Mouse (Mus musculus) MN1 (cell line): ENCODE measurements around the gene Pcbd2.
A peak's percentile ranks its signal among the peaks of the same experiment; 100 is the strongest.

Experiments used
- DNase-seq: peaks from one replicate; pipeline ENCODE4 v3.0.0-alpha.2; 2016; ENCODE audit warnings: low spot score

Gene Pcbd2

DNA sequence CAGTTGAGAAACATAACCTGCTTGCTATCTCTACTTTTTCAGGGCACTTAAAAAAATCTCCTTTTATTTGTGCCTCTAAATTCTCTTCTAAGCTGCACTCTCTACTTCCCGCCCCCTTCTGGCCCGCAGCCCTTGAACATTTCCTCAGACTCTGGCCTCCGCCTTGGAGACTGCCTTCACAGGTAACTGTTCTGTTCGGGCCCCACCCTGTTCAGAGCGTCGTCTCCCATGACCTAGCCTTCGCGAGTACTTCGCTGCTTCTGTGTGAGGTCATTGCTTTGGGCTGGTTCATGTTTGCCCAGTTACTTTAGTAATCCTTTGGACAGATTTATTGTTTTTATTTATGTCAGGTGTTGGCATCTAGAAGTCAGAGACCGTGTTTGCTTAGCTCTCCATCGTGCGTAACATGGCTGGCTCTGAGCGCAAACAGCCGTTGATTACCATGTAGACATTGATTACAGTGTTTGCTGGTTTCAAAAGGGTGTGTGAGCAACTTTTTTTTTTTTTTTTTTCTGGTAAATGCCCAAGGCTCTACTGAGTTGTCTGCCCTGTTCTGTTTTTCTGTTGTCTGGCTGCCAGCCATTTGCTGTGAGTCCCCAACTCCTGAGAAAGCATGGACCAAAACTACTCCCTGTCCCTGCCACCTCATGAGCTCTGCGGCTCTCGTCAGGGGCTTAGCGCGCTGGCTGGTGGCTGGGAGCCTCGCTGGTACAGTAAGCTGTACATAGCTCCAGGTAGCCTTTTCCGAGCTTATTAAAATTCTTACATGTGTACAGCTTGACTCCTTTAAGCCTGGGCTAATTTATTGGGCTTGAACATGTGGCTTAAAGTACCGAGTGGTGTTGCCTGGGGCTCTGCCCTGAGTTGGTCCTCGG lies 6.7 kb downstream of the Pcbd2 start:
- DNase-seq = no peak

DNA sequence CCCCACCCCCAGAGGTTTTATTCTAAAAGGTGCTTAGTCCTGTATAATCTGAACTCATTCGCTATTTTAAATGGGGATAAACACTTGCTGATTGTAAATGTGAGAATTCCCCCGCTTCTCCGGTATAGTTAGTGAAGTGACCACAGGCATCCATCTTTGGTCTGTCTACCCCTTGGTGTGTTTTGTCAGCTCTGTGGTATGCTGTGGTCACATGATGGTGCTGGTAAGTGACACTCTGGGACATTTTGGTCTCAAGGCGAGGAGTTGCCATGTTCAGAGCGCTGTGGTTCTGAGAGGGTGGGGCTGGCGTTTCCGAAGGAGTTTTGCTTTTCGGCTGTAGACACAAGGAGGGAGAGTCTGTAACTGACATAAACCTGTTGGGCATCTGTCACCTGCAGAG lies 10.7 kb downstream of the Pcbd2 start:
- no peak for DNase-seq

DNA sequence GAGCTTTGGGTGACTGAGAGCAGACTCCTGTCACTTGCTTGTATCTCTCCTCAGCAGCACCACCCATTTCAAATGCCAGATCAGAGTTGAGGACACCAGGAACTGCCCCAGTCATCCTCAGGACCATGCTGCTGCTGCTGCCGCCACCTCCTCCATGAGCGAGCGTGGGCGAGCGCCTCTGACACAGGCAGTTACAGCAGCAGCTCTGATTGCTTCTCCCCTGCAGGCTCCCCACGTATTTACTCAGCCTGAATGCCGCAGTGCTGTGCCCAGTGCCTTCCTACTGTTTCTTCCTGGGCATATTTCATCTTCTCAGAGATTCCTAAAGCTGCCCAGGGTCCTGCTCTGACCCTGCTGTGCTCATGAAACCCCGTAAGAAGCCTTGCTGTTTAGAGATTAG lies 15.1 kb downstream of the Pcbd2 start:
- no peak for DNase-seq

DNA sequence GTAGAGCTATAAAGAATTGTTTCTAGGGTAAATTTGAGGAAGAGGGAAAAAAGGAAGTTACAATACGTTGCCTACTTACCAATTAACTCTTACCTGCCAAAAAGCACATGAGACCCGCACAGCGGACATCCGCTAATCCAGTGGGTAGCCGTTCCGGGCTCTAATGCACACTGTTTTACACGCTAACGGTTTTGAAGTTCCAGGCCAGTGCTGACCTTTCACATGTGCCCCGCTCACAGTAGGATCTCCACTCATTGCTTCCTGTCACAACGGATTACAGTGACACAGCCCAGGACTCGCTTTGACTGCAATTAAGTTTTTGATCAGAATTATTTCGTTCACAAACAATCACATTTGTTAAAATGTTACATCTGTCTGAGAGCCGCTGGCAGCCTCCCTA lies 27.2 kb downstream of the Pcbd2 start:
- DNase-seq = peak; percentile 74

DNA sequence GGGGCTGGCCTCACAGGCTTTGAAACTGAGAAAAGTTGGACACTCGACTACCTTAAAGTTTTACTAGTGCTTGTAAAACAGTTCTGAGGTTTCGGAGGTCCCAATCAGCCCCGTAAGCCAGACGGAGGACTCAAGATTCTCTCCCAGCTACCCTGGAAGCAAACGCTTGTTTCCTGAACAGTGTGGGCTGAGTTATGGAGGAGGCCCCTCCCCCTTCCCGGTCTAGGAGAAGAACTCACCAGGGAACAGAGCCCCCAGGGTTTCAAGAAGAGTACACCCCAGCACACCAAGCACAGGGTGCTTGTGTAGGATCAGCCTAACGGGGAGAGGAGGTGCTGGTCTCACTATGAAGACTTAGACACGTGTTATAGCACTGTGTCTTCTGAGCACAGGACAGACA lies 29.6 kb downstream of the Pcbd2 start:
- no peak for DNase-seq

DNA sequence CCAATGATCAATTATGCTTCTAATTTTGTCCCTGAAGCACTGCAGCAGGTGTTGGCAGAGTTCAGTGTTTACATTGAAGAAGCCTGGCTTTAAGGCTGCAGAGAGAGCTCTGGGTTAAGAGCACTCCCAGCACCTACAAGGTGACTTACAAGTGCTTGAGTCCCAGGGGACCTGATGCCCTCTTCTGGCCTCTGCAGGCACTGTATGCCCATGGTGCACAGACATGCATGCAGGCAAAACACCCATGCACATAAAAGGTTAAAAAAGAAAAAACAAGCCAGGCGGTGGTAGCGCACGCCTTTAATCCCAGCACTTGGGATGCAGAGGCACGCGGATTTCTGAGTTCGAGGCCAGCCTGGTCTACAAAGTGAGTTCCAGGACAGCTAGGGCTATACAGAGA lies 30.5 kb downstream of the Pcbd2 start:
- DNase-seq = no peak

DNA sequence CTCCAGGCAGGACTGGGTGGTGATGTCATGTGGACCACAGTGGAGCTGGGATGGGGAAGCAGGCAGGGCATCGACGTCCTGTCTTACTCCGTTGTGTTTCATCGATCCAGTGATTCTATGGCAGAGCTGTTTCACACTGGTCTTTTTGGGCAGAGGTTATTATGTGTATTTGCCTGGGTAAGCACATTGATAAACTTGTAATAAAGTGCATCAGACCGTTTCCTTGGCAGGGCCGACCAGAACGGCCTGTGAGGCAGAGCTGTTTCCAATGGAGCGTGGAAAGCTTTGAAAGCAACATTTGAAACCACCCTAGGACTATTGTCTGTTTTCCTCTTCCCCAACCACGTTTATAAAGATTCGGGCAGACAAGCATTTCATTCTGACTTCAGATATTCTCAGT lies 33.4 kb downstream of the Pcbd2 start:
- no peak for DNase-seq

DNA sequence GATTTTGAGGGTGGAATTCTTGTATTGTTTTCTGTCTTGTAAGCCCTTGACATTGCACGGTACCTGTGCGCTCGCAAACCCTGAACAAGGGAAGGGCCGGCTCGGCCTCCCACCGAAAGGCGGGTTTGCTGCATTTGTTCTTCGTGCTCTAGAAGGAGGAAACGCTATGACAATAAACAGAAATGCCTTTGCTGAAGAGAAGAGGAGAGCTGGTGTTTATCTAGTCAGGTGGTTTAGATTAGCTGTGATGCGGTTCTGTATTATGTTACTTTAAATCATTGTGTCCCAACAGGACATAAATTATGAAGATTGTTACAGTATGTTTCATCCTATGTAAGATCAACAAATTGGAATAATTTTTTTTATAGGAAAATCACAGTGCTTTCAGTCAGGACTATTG lies 34.3 kb downstream of the Pcbd2 start:
- DNase-seq = no peak

DNA sequence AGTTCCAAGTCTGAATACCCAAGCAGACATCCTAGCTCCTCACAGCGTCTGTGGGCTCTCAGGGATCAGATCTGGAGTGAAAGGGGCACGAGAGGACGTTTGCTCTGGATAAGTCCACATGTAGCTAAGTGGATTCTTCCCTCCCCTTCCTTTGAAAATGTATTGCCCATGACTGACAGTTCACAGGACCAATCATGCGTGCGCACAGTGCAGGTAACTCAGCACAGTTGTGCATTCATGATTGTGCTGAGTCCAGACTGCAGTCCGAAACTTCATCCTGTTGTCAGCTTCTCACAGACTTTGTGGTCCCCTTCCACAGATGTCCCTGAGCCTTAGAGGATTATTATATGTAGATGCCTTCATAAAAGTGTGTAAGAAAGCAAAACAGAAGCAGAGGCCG lies 47.2 kb downstream of the Pcbd2 start:
- no peak for DNase-seq

DNA sequence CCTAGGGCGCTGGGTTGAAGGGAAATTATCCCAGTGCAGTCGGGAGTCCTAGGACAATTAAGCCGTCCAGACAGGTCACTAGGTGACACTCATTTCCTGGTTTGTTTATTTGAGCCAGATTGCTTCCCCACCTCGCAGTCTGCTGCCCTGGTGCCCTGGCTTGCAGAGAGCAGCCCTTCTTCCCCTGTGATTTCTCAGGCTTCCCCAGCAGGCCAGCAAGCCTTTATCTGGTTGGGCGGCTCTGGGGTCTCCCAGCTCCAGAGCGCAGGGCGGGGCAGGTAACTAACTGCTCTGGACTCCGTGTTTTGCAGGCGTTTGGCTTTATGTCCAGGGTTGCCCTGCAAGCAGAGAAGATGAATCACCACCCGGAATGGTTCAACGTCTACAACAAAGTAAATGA lies 47.9 kb downstream of the Pcbd2 start:
- DNase-seq = no peak

DNA sequence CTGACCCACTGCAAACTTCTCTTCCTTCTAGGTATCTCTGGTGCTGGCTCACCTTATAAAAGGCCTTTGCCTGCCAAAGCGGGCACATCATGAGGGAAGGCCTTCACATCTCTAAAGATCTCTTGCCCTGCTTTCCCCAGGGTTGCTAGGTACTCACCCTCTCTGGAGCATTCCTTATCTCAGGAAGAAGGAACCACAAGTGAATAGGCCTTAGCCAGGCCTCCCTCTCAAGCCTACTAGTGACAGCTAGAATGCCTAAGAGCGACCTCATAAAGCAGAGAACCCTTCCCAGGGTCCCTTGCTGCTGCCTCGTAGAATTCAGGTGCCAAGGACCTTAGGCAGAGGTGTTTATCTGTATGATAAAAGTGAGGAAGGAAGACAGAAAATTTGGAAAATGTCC lies 57.1 kb downstream of the Pcbd2 start, which contains the start of gene Catsper3:
Gene Catsper3, plus strand, starts transcription at position 301 of the 400 bp plus-strand sequence.
- DNase-seq = no peak

DNA sequence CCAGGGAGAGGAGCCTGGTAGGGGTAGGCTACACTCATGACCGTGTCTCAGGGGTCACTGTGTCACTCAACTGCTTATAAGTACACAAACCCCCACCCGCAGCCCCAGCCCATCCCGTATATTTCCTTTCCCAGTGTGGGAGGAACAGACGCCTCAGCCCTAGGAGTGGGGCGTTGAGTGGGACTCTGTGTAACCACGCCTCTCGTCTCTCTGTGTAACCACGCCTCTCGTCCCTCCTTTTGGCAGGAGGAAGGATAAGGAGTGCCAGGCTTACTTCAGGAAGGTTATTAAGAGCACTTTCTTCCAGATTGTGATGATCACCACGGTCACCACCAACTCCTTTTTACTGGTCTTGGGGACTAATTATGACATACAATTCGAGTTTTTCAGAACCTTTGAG lies 59.0 kb downstream of the Pcbd2 start:
- DNase-seq = no peak

DNA sequence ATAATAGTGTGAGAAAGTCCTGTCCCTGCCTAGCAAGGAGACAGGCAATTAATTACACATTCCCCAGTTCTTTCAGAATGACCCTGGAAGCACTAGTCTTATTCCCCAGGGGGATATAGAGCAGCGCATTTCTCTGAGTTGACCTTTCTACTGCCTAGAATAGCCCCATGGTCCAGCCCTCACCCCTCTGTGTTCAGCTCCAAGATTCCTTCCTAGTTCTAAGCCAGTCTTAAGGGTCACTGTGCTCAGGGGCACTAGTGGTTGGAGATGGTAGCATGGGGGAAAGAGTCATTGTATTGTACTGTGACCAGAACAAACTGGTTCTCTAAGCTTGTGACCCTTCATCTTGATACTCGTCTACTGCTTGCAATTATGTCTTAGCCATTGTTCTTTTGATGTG lies 74.1 kb downstream of the Pcbd2 start:
- no peak for DNase-seq

DNA sequence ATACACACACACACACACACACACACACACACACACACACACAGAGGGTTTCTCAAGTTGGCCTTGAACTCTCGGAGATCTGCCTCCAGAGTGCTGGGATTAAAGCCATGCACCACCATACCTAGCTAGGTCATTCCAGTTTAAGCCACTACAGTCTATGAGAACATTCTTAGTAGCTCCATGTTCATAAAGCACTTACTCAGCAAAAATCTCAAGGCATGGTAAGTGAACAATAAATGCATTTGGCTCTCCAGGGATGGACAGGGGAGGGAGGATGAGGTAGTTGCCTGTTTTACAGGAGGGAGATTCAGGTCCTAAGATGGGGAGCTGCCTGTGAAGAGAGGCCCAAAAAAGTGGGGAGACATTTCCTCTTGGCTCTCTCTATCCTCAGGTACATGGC lies 76.8 kb downstream of the Pcbd2 start:
- no peak for DNase-seq

DNA sequence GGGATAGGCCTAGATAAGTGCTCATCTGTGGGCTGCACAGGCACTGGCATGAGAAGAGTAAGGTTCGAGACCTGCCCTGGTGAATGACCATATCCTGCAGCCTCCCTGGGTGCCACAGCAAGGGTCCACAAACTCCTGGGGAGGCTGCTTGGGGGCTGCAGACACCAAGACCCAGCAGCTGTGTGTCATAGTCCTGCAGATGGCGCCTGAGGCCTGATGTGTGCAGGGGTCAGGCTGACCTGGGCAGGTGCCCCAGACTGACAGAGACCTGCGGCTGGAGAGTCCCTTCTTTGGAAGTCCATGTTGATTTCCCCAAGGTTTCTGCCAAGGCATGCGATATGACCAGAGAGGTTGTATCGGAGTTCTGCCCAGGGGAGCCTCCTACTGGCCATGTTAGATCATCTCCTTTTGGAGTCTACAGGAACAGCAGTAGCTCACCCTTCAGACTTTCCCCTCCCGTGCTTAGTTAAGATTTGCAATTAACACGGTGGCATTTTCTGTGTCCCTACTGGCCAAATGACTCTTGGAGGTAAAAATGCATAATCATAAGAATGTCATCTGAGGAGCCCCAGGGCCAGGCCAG lies 82.0 kb downstream of the Pcbd2 start:
- DNase-seq = no peak

DNA sequence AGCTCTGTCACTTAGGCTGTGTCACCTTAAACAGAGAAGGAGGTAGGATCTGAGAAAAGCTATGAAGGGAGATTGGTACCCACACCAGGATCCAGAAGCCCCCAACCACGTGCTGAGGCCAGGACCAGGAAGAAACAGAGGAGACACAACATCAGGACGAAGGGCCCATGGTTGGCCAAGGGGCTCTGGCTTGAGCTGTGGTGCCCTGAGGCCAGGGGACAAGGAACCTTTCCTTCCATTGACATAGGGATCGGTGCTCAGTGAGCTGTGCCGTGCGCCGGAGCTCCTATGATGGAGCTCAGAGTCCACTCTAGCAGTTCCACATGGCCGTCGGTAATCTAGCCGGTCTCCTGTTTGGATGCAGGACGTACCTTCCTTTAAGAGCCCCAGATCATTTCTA lies 82.5 kb downstream of the Pcbd2 start:
- DNase-seq = no peak

DNA sequence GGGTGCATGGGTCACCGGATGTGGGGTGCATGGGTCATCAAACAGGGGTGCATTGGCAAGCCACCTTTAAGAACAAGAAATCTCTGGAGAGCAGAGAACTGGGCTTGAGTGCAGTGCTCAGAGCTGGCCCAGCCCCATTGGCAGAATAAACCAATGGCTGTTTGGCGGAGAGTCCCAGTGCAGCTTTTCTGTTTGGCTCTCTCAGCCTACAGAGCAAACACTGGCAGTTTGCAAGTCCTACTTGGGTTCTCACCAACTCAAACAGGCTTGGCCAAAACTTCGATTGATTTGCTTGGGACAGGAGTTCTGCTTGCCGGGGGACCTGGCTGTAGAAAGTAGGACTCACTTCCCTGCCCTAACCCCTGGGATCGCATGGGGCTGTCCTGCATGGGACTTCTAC lies 83.8 kb downstream of the Pcbd2 start:
- DNase-seq = no peak

DNA sequence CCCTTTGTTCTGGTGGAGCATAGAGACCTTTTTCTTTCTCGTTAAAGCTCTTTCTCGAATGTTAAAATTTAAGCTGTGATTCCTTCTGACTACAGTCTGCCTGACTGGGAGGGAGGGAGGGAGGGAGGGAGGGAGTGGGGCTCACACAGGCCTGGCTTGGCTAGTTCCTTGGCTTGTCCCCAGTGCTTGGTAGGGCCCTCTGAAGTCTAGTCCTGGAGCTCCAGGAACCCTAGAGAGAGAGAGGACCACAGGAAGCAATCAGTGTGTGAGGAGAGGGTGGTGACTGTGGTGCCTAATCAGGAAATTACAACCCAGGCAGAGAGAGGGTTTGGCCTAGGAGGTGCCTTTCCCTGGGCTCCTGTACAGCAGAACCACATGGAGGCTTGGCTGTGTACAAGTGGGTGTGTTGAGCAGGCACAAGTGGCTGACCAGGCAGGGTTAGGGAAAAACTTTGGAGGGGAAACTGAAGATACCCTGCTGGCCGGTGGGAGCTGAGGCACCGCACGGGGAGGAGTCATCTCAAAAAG lies 86.4 kb downstream of the Pcbd2 start:
- DNase-seq = no peak

DNA sequence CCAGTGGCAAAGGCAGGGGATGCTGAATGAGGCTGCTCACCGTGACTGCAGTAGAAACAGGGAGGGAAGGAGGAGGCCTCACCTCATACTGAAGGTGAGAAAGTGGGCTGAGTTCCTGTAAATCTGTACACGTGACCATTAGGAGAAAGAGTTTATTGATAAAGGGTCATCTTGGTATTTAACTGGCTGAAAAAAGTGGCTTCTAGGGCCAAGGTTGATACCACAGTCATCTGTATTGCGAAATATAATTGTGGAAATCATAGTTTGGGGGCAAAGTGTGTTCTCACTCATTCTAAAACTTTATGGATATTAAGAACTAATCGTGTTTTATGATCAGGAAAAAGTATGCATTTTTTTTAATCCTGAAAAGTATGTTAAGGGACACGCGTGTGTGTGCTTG lies 87.7 kb downstream of the Pcbd2 start:
- no peak for DNase-seq

DNA sequence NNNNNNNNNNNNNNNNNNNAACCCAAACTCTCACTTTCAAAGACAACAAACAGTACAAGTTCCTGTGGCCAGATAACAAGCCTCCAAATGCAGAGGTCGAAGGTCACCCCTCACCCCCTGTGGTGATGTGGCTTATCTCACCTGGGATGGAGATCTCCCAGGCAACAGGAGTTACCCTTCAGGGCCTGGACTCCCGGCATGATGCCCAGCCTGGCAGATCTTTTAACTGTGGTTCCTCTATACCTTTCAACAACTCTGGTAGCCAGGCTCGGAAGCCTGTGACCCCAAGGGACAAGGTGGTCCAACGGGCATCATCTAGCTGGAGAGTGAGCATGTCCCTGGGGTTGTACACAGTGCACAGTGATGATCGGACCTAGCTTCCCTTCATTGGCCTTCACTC lies 95.3 kb downstream of the Pcbd2 start:
- DNase-seq = no peak

DNA sequence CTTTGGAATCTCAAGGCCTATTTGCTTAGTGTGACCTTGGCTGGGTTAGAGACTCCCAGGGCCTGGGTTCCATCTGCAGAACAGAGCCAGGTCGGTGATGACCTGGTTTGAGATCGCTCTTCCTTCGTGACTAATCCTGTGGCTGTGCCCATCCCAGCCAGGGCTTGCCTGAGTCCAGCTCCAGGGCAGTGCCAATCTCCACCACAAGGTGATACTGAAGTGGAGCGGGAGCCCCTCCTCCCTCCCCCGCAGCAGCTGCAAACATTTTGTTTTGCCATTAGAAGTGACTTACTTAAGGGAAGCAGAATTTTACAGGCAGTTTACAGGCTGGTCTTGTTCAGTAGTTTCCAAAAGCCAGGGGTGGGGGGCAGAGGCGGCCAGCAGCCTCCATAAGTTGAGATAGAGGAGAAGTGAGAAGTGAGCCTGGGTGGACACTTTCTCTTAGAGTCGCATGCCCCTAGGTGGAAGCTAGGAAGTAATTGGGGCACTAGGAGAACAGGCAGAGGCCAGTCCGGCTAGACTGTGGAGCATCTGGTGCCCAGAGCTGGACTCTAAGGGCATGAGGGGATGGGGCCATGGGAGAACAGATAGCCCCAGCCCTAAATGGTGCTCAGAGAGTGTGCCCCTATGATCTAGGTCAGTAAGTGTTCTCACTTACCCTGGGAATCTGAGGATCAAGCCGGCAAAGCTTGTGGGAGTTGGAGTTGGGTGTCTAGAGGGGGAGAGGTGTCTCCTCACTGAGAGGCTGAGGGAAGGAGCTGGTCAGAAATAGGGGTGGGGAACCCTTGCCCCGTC lies 97.2 kb downstream of the Pcbd2 start:
- DNase-seq = peak; percentile 37

DNA sequence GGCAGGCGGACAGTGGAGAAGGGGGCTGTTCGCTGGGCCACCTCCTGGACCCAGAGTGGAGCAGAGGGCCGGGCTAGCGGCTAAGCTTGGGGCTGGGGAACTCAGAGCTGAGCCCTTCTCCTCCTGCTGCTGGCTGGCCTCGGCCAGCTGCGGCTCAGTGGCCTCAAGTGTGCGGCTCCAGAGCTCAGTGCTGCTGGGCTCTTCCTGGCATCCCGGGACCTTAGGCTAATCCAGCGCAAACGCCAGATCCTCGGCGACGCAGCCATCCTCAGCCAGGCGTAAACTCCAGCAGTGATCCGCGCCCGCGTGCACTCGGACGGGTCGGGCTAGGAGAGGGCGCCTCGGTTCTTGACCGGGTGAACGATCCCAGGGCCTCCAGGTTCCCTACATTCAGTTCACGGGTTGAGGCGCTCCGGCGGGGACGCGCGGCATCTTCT lies 98.1 kb downstream of the Pcbd2 start:
- DNase-seq = no peak
